Comparison of ENCODE assay signal across 8 mouse cellular contexts in the genomic region with DNA sequence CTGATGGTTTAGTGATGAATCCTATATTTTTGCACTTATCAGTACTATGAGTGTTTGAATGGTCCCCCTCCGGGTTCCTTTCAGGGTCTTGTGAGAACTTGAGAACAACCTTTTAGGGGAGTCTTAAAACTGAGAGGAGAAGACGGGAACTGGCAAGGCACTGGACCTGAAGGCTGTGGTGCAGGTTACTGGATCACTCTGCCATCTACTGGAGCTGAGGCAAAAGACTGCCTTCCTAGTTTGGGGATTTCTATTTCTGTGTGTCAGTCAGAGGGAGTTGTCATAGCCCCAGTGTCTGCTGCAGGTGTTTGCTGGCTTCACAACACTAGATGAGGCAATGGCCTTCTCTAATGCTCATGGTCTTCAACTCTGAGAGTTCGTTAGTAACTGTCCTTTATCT.
A peak's percentile ranks its signal among the peaks of the same experiment; 100 is the strongest.
DNase-seq lines count a peak whose midpoint lies in the region; ATAC-seq lines count a peak whose summit lies in the region.

No protein-coding gene starts in this region.

- H3K9me3 ChIP-seq in midbrain, embryonic 14.5 days (ENCODE audit: control insufficient read depth, low read length): no peaks in the 10 kb centered on the region
- no peaks in the 10 kb centered on the region for H3K9me3 ChIP-seq in midbrain, embryonic 15.5 days
- no peaks in the 10 kb centered on the region for H3K9me3 ChIP-seq in hindbrain, embryonic 14.5 days (ENCODE audit: control insufficient read depth, low read length)

- H3K27me3 ChIP-seq in midbrain, embryonic 14.5 days (ENCODE audit: control insufficient read depth, insufficient read depth, low read length): no peaks in the 10 kb centered on the region
- H3K27me3 ChIP-seq in midbrain, embryonic 15.5 days (replicated peaks): no peaks in the 10 kb centered on the region
- no peaks in the 10 kb centered on the region for H3K27me3 ChIP-seq in hindbrain, embryonic 14.5 days (ENCODE audit: control insufficient read depth, insufficient read depth, low read length)

- intact Hi-C loops in left cerebral cortex, postnatal 25 days (cut with DNase I): loop anchor here (5.0 kb wide), 1 partner anchor 330 kb away; the partner anchor contains the start of gene Lrrtm1

- no peaks in the 10 kb centered on the region for H3K36me3 ChIP-seq in midbrain, embryonic 14.5 days (ENCODE audit: control insufficient read depth, insufficient read depth, low read length)
- no peaks in the 10 kb centered on the region for H3K36me3 ChIP-seq in midbrain, embryonic 15.5 days (replicated peaks)
- no peaks in the 10 kb centered on the region for H3K36me3 ChIP-seq in hindbrain, embryonic 14.5 days (replicated peaks; ENCODE audit: control insufficient read depth, insufficient read depth)

- no peak overlapping the region for H3K27ac ChIP-seq in midbrain, embryonic 14.5 days (replicated peaks; ENCODE audit: low read depth, low read length)
- H3K27ac ChIP-seq in midbrain, embryonic 15.5 days: no peak overlapping the region
- H3K27ac ChIP-seq in hindbrain, embryonic 14.5 days: no peak overlapping the region

- no peak overlapping the region for H3K9ac ChIP-seq in midbrain, embryonic 14.5 days (replicated peaks; ENCODE audit: low read length)
- no peak overlapping the region for H3K9ac ChIP-seq in midbrain, embryonic 15.5 days
- no peak overlapping the region for H3K9ac ChIP-seq in hindbrain, embryonic 14.5 days

- H3K4me1 ChIP-seq in midbrain, embryonic 14.5 days (ENCODE audit: control insufficient read depth, insufficient read depth, low read length): no peaks in the 10 kb centered on the region
- H3K4me1 ChIP-seq in midbrain, embryonic 15.5 days: no peaks in the 10 kb centered on the region
- no peaks in the 10 kb centered on the region for H3K4me1 ChIP-seq in hindbrain, embryonic 14.5 days (replicated peaks; ENCODE audit: control insufficient read depth, insufficient read depth, low read length)

- ATAC-seq in midbrain, embryonic 14.5 days (ENCODE audit: low FRiP score, low TSS enrichment): no peak
- ATAC-seq in midbrain, embryonic 15.5 days (replicated peaks): no peak
- ATAC-seq in hindbrain, embryonic 14.5 days (ENCODE audit: low FRiP score): 0 out of 2 replicates have a peak, but pooled peaks have one; percentile 24

- no peak overlapping the region for H3K4me2 ChIP-seq in midbrain, embryonic 14.5 days (ENCODE audit: low read length)
- no peak overlapping the region for H3K4me2 ChIP-seq in midbrain, embryonic 15.5 days
- H3K4me2 ChIP-seq in hindbrain, embryonic 14.5 days (replicated peaks): no peak overlapping the region

- WGBS in midbrain, embryonic 14.5 days: 56% methylated on average over 3 of the region's 3 CpGs
- 51% methylated on average over 3 of the region's 3 CpGs for WGBS in midbrain, embryonic 15.5 days
- 56% methylated on average over 3 of the region's 3 CpGs for WGBS in hindbrain, embryonic 14.5 days

- DNase-seq in adrenal gland, adult 2 months: peak; percentile 5
- DNase-seq in adrenal gland, postnatal 14 days: no peak
- peak; percentile 64 for DNase-seq in midbrain, embryonic 14.5 days
- peak; percentile 69 for DNase-seq in hindbrain, embryonic 14.5 days (ENCODE audit: low spot score)
- peak; percentile 41 to 81 for DNase-seq in left cerebral cortex, postnatal 25 days (ENCODE audit: low spot score in 2 of 2)
- DNase-seq in spleen, adult 12 weeks (ENCODE audit: low spot score): no peak
- no peak for DNase-seq in urinary bladder, postnatal 25 days (ENCODE audit: low spot score)

- H3K4me3 ChIP-seq in midbrain, embryonic 14.5 days (replicated peaks; ENCODE audit: low read depth, low read length): no peak overlapping the region
- H3K4me3 ChIP-seq in midbrain, embryonic 15.5 days: no peak overlapping the region
- H3K4me3 ChIP-seq in hindbrain, embryonic 14.5 days (replicated peaks; ENCODE audit: low read length): no peak overlapping the region

Comparison
In these comparisons a context has a peak if more than half of its experiments do, and no peak if none do; other contexts are left out.
1. DNase-seq: peak in adrenal gland, adult 2 months (single experiment), midbrain, embryonic 14.5 days (single experiment), hindbrain, embryonic 14.5 days (single experiment) and left cerebral cortex, postnatal 25 days (2 of 2); none in adrenal gland, postnatal 14 days (single experiment), spleen, adult 12 weeks (single experiment) and urinary bladder, postnatal 25 days (single experiment).